In genomic region chr3:61308764-61309163, GRCm38 (mm10) we compare ENCODE assay signal across 23 mouse cellular contexts. TPM values are rescaled to one million over a fixed set of nuclear protein-coding genes. Genes with fewer than 3 reads are reported as not detected.
"Had no signal": no experiment of that assay in that cellular context is flagged by ENCODE, and none has a peak within 500 bp of the region (broad histone marks: within the 10 kb centered on the region; RNA-seq: fewer than 3 reads in every experiment).

No protein-coding gene starts in this region.

- H3K27ac ChIP-seq: kidney, embryonic 15.5 days; left cerebral cortex, adult 2 months; limb, embryonic 12.5 days; limb, embryonic 15.5 days; liver, embryonic 12.5 days; liver, embryonic 15.5 days; lung, embryonic 15.5 days; midbrain, embryonic 10.5 days; midbrain, embryonic 13.5 days; neural tube, embryonic 13.5 days had no signal

- DNase-seq: kidney, postnatal 10 days; kidney, postnatal 36 days; layer of hippocampus, postnatal 36 days; left cerebral cortex, postnatal 4 days; lung, adult 18-20 months; lung, postnatal 10 days; lung, postnatal 36 days; thymus, adult 18-20 months; thymus, postnatal 36 days had no signal

- H3K4me1 ChIP-seq: kidney, embryonic 15.5 days; limb, embryonic 12.5 days; limb, embryonic 15.5 days; liver, embryonic 12.5 days; liver, embryonic 15.5 days; lung, embryonic 15.5 days; midbrain, embryonic 10.5 days; midbrain, embryonic 13.5 days; neural tube, embryonic 13.5 days had no signal

- H3K4me3 ChIP-seq: kidney, embryonic 15.5 days; left cerebral cortex, adult 2 months; limb, embryonic 12.5 days; limb, embryonic 15.5 days; liver, embryonic 12.5 days; liver, embryonic 15.5 days; lung, embryonic 15.5 days; megakaryocyte, embryonic 14.5 days; midbrain, embryonic 10.5 days; midbrain, embryonic 13.5 days; myocyte; neural tube, embryonic 13.5 days had no signal

RNA-seq across cellular contexts. Expression of gene B430305J03Rik, which starts 57.0 kb away (rescaled TPM):
- polyA plus RNA-seq: kidney, embryonic 15.5 days; limb, embryonic 12.5 days; limb, embryonic 15.5 days; liver, embryonic 12.5 days; liver, embryonic 15.5 days; lung, embryonic 15.5 days; midbrain, embryonic 10.5 days; midbrain, embryonic 13.5 days; midbrain, embryonic 16.5 days; neural tube, embryonic 13.5 days; stomach, embryonic 16.5 days had no signal
